Mouse (Mus musculus) testis, adult 10 weeks (tissue): ENCODE measurements around the gene Gm20825. TPM values are rescaled to one million over a fixed set of nuclear protein-coding genes. Genes with fewer than 3 reads are reported as not detected.

Experiments
- polyA plus RNA-seq: library from polyadenylated mRNA; stranded (reverse); fragments of 350-450 nt; fragmentation: Illumina TruSeq; extraction: RNeasy Lipid Tissue Mini Kit (QIAGEN cat#74804); gene quantifications from one replicate; pipeline ENCODE4 v1.2.3, GENCODE M21; 2014; ENCODE audit warnings: low read depth, low replicate concordance

Gm20825 gene
- 24.5 TPM for polyA plus RNA-seq

GRCm38 (mm10) chrY:8071407-8071806 is at the start of gene Gm20825:
Gm20825 (minus strand) TSS chrY:8071507.

Other genes with a start within 250 kb of the Gm20825 start
- 3.2 TPM for gene Gm29049, start 74.3 kb downstream of the Gm20825 start, polyA plus RNA-seq
- gene Gm20824, start 186.4 kb upstream of the Gm20825 start, polyA plus RNA-seq, result 30.4 TPM